Mouse (Mus musculus) lung, adult 2 months (tissue): Measurements from ENCODE around the gene Map3k19.

ENCODE experiments used
- CTCF ChIP-seq: fragments of 200-500 bp; IDR thresholded peaks from 2 replicates; pipeline ENCODE4 v1.5.1; 2011; ENCODE audit warnings: mild to moderate bottlenecking, low read length, control low read depth; ENCODE audit not compliant: insufficient read depth
- POLR2A ChIP-seq: fragments of 200-500 bp; IDR thresholded peaks from 2 replicates; pipeline ENCODE4 v1.6.1; 2011; ENCODE audit warnings: low read depth, mild to moderate bottlenecking, control low read depth, low read length, borderline replicate concordance; ENCODE audit errors: extremely low read depth

GRCm38 (mm10) chr1:127774501-127774880 is 80.3 kb downstream of the Map3k19 start:
- TF ChIP-seq POLR2A (no peak; the same call in 1 of the 2 replicates), CTCF (no peak)
